8 mouse cellular contexts compared by ENCODE assay signal in the genomic region with DNA sequence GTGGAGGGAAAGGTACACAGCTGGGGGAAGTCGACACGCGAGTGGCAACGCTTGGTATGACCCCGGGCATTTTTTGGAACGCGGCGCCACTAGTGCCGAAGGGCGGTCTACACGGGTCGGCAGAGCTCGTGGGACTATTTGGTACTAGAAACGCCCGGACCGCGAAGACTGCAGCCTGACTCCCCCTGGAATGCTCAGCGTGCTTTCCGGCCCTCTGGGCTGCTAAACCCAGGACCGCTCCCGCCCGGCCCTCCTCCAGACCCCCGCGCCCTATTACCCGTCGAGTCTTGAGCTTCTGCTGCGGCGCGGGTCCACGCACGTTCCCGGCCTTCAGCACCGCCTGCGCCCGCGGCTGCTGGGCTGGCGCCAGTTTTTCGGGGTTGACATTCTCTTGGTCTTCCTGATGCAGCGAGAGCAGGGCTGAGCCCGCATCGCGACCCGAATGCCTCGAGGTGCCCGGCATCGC. TPM values are rescaled to one million over a fixed set of nuclear protein-coding genes. Genes with fewer than 3 reads are reported as not detected.
DNase-seq lines count a peak whose midpoint lies in the region; ATAC-seq lines count a peak whose summit lies in the region.

No protein-coding gene starts in this region.

- no peak for DNase-seq in heart, postnatal 14 days
- peak; percentile 4 for DNase-seq in CD4-positive helper T cell, adult 2 months (ENCODE audit: low read depth, low spot score)
- DNase-seq in c-Kit-positive CD71-positive TER-119-positive erythroid progenitor cells, embryonic 14.5 days (ENCODE audit: low spot score), result peak; percentile 23
- DNase-seq in midbrain, embryonic 11.5 days (ENCODE audit: low spot score, missing footprints), result no peak
- DNase-seq in cerebellum, postnatal 25 days, result no peak
- DNase-seq in cerebellum, adult 11-12 months, result no peak

- peak overlapping the region; percentile 82 for H3K4me2 ChIP-seq in heart, embryonic 14.5 days (ENCODE audit: low read length)
- H3K4me2 ChIP-seq in hindbrain, embryonic 16.5 days (ENCODE audit: low read length), result peak overlapping the region; percentile 100
- peak overlapping the region; percentile 46 for H3K4me2 ChIP-seq in midbrain, embryonic 11.5 days

- WGBS in heart, embryonic 14.5 days, result under 1% methylated on average over 46 of the region's 46 CpGs
- WGBS in hindbrain, embryonic 16.5 days, result under 1% methylated on average over 40 of the region's 46 CpGs
- WGBS in midbrain, embryonic 11.5 days, result under 1% methylated on average over 46 of the region's 46 CpGs

- peak overlapping the region; percentile 66 to 96 for H3K4me3 ChIP-seq in heart, embryonic 14.5 days (ENCODE audit: control insufficient read depth in 1 of 2, insufficient read depth in 1 of 2, low read depth in 1 of 2, low read length in 2 of 2)
- peak overlapping the region; percentile 77 for H3K4me3 ChIP-seq in hindbrain, embryonic 16.5 days (ENCODE audit: low read length)
- H3K4me3 ChIP-seq in midbrain, embryonic 11.5 days (ENCODE audit: low read depth, low read length), result peak overlapping the region; percentile 94

- ATAC-seq in heart, embryonic 14.5 days (ENCODE audit: insufficient number of reproducible peaks, insufficient read depth, low FRiP score, low read depth), result no peak; the same call in 1 of the 2 replicates
- ATAC-seq in hindbrain, embryonic 16.5 days, result no peak; the same call in 1 of the 2 replicates
- ATAC-seq in midbrain, embryonic 11.5 days (ENCODE audit: low FRiP score), result no peak; the same call in 1 of the 2 replicates

- H3K9me3 ChIP-seq in heart, embryonic 14.5 days (ENCODE audit: control insufficient read depth, low read length), result no peaks in the 10 kb centered on the region
- no peaks in the 10 kb centered on the region for H3K9me3 ChIP-seq in hindbrain, embryonic 16.5 days (ENCODE audit: control insufficient read depth, low read length)
- H3K9me3 ChIP-seq in midbrain, embryonic 11.5 days (ENCODE audit: control insufficient read depth, low read length), result no peaks in the 10 kb centered on the region

- H3K36me3 ChIP-seq in heart, embryonic 14.5 days (ENCODE audit: control insufficient read depth, insufficient read depth, low read length), result peaks cover 48% of the 10 kb centered on the region
- peaks cover 12% of the 10 kb centered on the region for H3K36me3 ChIP-seq in hindbrain, embryonic 16.5 days (ENCODE audit: control insufficient read depth, insufficient read depth, low read length)
- H3K36me3 ChIP-seq in midbrain, embryonic 11.5 days (ENCODE audit: control insufficient read depth, insufficient read depth, low read length), result peaks cover 17% of the 10 kb centered on the region

- H3K27me3 ChIP-seq in heart, embryonic 14.5 days (ENCODE audit: control insufficient read depth, insufficient read depth, low read length), result no peaks in the 10 kb centered on the region
- no peaks in the 10 kb centered on the region for H3K27me3 ChIP-seq in hindbrain, embryonic 16.5 days (replicated peaks; ENCODE audit: control insufficient read depth, insufficient read depth, low read length)
- H3K27me3 ChIP-seq in midbrain, embryonic 11.5 days (ENCODE audit: control insufficient read depth, insufficient read depth, low read length), result no peaks in the 10 kb centered on the region

- peak overlapping the region; percentile 88 for H3K9ac ChIP-seq in heart, embryonic 14.5 days (ENCODE audit: low read length)
- H3K9ac ChIP-seq in hindbrain, embryonic 16.5 days (ENCODE audit: low read depth, low read length), result peak overlapping the region; percentile 65
- peak overlapping the region; percentile 93 for H3K9ac ChIP-seq in midbrain, embryonic 11.5 days (ENCODE audit: low read length)

- H3K27ac ChIP-seq in heart, embryonic 14.5 days (replicated peaks in 1 of 2; ENCODE audit: control insufficient read depth in 1 of 2, insufficient read depth in 1 of 2, low read depth in 2 of 2, low read length in 2 of 2), result peak overlapping the region; percentile 13 to 79
- H3K27ac ChIP-seq in hindbrain, embryonic 16.5 days (ENCODE audit: low read depth, low read length), result no peak overlapping the region
- H3K27ac ChIP-seq in midbrain, embryonic 11.5 days (ENCODE audit: low read depth, low read length), result peak overlapping the region; percentile 54; the same call in 1 of the 2 replicates

- peaks cover 0 to 18% of the 10 kb centered on the region in 2 experiments; a peak in 3 of 4 replicates for H3K4me1 ChIP-seq in heart, embryonic 14.5 days (ENCODE audit: control insufficient read depth in 2 of 2, insufficient read depth in 2 of 2, low read length in 2 of 2)
- peaks cover 6% of the 10 kb centered on the region for H3K4me1 ChIP-seq in hindbrain, embryonic 16.5 days (ENCODE audit: control insufficient read depth, insufficient read depth, low read depth, low read length)
- peaks cover 18% of the 10 kb centered on the region for H3K4me1 ChIP-seq in midbrain, embryonic 11.5 days (ENCODE audit: control insufficient read depth, insufficient read depth, low read length)

- intact Hi-C loops in heart, postnatal 14 days (cut with DNase I), result loop anchor here (2.0 kb wide), 1 partner anchor 19 kb away; the partner anchor contains the start of gene Exosc9

RNA-seq across cellular contexts. Expression of gene Ccna2, which starts 0.6 kb away (rescaled TPM):
- 196 and 199 TPM in 2 replicates for polyA plus RNA-seq in heart, embryonic 14.5 days (2014; fragmentation: Nextera tagmentation; extraction: Ambion mirVana)
- total RNA-seq in heart, postnatal 14 days (2021), result 10 to 100 TPM in 1 of 2 experiments, 1 to 10 TPM in 1; 7.7 to 13.6 TPM
- polyA plus RNA-seq in hindbrain, embryonic 16.5 days (2015; fragmentation: Nextera tagmentation; extraction: Ambion mirVana), result 33.8 and 39.4 TPM in 2 replicates
- 311 and 320 TPM in 2 replicates for polyA plus RNA-seq in midbrain, embryonic 11.5 days (2014; fragmentation: Nextera tagmentation; extraction: Ambion mirVana)

RNA-seq across cellular contexts. Expression of gene Exosc9, which starts 19.0 kb away (rescaled TPM):
- polyA plus RNA-seq in heart, embryonic 14.5 days (2014; fragmentation: Nextera tagmentation; extraction: Ambion mirVana), result 50.1 and 50.7 TPM in 2 replicates
- 10 to 100 TPM; 19.6 to 21.5 TPM for total RNA-seq in heart, postnatal 14 days (2021)
- 73.4 and 81.9 TPM in 2 replicates for polyA plus RNA-seq in hindbrain, embryonic 16.5 days (2015; fragmentation: Nextera tagmentation; extraction: Ambion mirVana)
- 110 and 113 TPM in 2 replicates for polyA plus RNA-seq in midbrain, embryonic 11.5 days (2014; fragmentation: Nextera tagmentation; extraction: Ambion mirVana)

RNA-seq across cellular contexts. Expression of gene Bbs7, which starts 41.9 kb away (rescaled TPM):
- polyA plus RNA-seq in heart, embryonic 14.5 days (2014; fragmentation: Nextera tagmentation; extraction: Ambion mirVana), result 9.4 and 9.7 TPM in 2 replicates
- total RNA-seq in heart, postnatal 14 days (2021), result 1 to 10 TPM; 5.3 to 7.2 TPM
- polyA plus RNA-seq in hindbrain, embryonic 16.5 days (2015; fragmentation: Nextera tagmentation; extraction: Ambion mirVana), result 23.7 and 25.4 TPM in 2 replicates
- polyA plus RNA-seq in midbrain, embryonic 11.5 days (2014; fragmentation: Nextera tagmentation; extraction: Ambion mirVana), result 22.1 and 25.9 TPM in 2 replicates

RNA-seq across cellular contexts. Expression of gene Gm11549, which starts 49.8 kb away (rescaled TPM):
- 0.58 and 0.88 TPM in 2 replicates for polyA plus RNA-seq in heart, embryonic 14.5 days (2014; fragmentation: Nextera tagmentation; extraction: Ambion mirVana)
- total RNA-seq in heart, postnatal 14 days (2021), result not detected
- 0.47 and 0.75 TPM in 2 replicates for polyA plus RNA-seq in hindbrain, embryonic 16.5 days (2015; fragmentation: Nextera tagmentation; extraction: Ambion mirVana)
- 1.3 TPM in 2 replicates for polyA plus RNA-seq in midbrain, embryonic 11.5 days (2014; fragmentation: Nextera tagmentation; extraction: Ambion mirVana)

Comparison
In these comparisons a context has a peak if more than half of its experiments do, and no peak if none do; other contexts are left out.
1. H3K4me2 ChIP-seq: peak in every context shown above with its lines; median percentile 100 in hindbrain, embryonic 16.5 days; 82 in heart, embryonic 14.5 days; 46 in midbrain, embryonic 11.5 days.
2. DNase-seq: peak in CD4-positive helper T cell, adult 2 months (single experiment) and c-Kit-positive CD71-positive TER-119-positive erythroid progenitor cells, embryonic 14.5 days (single experiment); none in heart, postnatal 14 days (0 of 2), midbrain, embryonic 11.5 days (single experiment), cerebellum, postnatal 25 days (0 of 2) and cerebellum, adult 11-12 months (single experiment).
3. Peak in every context shown above with its lines, with median percentiles within 50 percentile points of each other: H3K4me3 ChIP-seq and H3K9ac ChIP-seq.